Mouse (Mus musculus) bone marrow macrophage, adult 2 months (primary cell): ENCODE results near the gene Zfyve21. TPM values are rescaled to one million over a fixed set of nuclear protein-coding genes. Genes with fewer than 3 reads are reported as not detected.

Experiments
- H3K27ac ChIP-seq: 2 replicates; pipeline ENCODE4 v1.5.1; 2012; ENCODE audit warnings: low read depth, low read length; ENCODE audit not compliant: insufficient read depth
- H3K4me1 ChIP-seq: 2 replicates; pipeline ENCODE4 v1.6.1; 2012; ENCODE audit warnings: low read length; ENCODE audit not compliant: control insufficient read depth, insufficient read depth
- H3K4me3 ChIP-seq: 2 replicates; pipeline ENCODE4 v1.5.1; 2012; ENCODE audit warnings: mild to moderate bottlenecking, low read length, moderate library complexity; ENCODE audit not compliant: insufficient read depth
- CTCF ChIP-seq: IDR thresholded peaks from 2 replicates; pipeline ENCODE4 v1.5.1; 2012; ENCODE audit warnings: low read depth, mild to moderate bottlenecking, low read length, moderate library complexity
- POLR2A ChIP-seq: IDR thresholded peaks from 2 replicates; pipeline ENCODE4 v1.6.1; 2012; ENCODE audit warnings: mild to moderate bottlenecking, low read depth, low read length, borderline replicate concordance
- polyA plus RNA-seq: library from polyadenylated mRNA; stranded (reverse); fragments of >200 nt; gene quantifications from 2 replicates; pipeline ENCODE4 v1.2.4, GENCODE M21; 2012; ENCODE audit not compliant: missing spikeins, insufficient read depth, insufficient read length

Zfyve21 gene
- polyA plus RNA-seq, 1 experiment: 13.7 TPM

DNA sequence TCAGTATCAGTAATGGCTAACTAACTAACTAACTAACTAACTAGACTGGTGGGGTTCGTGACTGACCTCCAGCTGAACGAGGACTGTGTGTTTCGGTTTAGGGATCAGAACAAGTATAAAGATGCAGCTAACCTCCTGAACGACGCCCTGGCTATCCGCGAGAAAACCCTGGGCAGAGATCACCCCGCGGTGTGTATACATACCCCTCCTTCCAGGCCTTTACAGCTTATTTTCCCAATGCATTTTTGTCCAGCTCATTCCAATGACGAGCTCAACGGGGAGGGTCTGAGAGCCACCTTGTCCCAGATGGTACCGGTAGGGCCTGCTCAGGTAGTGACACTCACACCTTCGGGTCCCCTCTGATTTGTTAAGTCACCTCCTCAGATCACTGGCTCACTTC is 36.1 kb upstream of the Zfyve21 start:
- H3K4me3 ChIP-seq: no peak overlapping the region
- no peak overlapping the region for H3K27ac ChIP-seq
- TF ChIP-seq POLR2A: no peak
- TF ChIP-seq CTCF: no peak
- H3K4me1 ChIP-seq: no peaks in the 10 kb centered on the region

DNA sequence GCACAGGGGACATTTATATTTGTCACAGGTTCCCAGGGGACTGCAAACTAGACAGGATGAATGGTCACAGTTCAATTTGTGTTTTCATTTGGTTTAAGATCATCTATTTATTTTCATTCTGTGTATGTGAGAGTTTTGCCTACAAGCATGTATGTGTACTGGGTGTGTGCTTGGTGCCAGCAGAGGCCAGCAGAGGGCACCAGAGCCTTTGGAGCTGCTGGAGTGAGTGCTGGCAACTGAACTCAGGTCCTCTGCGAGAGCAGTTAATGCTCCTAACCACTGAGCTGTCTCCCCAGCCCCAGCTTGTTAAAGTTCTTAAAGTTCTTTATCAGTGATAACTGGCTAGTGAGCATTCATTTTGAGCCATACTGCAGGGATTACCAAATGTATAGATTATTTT is 34.4 kb upstream of the Zfyve21 start:
- no peak overlapping the region for H3K27ac ChIP-seq
- H3K4me1 ChIP-seq: no peaks in the 10 kb centered on the region
- H3K4me3 ChIP-seq: no peak overlapping the region
- 0 out of 2 replicates have a peak, but pooled peaks have one; percentile 7 for TF ChIP-seq CTCF
- no peak for TF ChIP-seq POLR2A

DNA sequence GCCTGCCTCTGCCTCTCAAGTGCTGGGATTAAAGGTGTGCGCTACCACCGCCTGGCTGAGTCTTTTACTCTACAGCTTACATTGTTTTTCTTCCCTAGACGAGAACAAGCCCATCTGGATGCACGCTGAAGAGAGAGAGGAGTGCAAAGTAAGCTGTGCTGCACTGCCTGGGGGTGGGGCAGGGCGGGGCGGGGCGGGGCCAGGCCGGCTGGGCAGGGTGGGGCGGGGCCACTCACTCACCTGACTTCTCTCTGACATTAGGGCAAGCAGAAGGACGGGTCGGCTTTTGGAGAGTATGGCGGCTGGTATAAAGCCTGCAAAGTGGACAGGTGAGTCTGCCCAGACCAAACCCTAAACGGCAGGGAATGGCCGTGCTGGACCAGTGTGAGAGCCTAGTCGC is 28.8 kb upstream of the Zfyve21 start:
- H3K27ac ChIP-seq: no peak overlapping the region
- H3K4me1 ChIP-seq: no peaks in the 10 kb centered on the region
- no peak overlapping the region for H3K4me3 ChIP-seq
- TF ChIP-seq CTCF (no peak), POLR2A (no peak)

DNA sequence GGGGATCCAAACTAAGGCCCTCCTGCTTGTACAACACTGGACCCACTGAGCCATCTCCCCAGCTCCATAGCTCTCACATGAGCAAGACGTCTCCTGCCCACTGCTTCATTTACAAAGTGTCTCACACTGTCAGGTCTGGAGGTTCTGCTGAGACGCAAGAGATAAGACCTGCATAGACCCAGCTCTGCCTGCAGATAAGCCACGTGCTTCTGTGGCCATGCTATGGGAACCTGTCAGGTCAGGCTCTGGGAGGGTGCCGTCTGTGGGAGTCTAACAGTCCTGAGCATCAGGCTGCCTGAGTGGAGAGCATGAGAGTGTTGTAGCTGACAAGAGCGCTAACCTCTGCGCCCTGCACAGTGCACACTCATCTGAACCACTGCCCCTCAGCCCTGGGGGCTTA is 27.0 kb upstream of the Zfyve21 start:
- H3K27ac ChIP-seq: no peak overlapping the region
- no peak overlapping the region for H3K4me3 ChIP-seq
- no peak for TF ChIP-seq POLR2A
- no peak for TF ChIP-seq CTCF
- H3K4me1 ChIP-seq: no peaks in the 10 kb centered on the region

DNA sequence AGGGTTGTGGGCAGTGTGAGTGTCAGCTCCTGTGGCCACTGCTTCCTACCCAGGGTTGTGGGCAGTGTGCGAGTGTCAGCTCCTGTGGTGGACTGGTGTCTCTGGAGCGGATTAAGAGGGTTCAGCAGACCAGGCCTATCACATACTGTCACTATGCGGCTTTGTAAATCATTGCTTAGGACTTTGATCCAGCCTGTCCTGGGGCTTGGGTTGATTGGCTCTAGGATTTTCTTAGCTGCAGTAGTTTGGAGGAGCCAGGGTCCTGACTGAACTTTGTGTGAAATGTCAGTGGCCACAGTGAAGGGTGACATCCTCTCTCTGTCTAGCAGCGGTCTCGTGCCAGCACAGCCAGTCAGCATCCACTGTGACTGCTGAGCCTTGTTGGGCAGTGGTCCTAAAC is 23.9 kb upstream of the Zfyve21 start:
- H3K4me1 ChIP-seq: no peaks in the 10 kb centered on the region
- no peak overlapping the region for H3K4me3 ChIP-seq
- H3K27ac ChIP-seq: no peak overlapping the region
- TF ChIP-seq CTCF (no peak), POLR2A (no peak)

DNA sequence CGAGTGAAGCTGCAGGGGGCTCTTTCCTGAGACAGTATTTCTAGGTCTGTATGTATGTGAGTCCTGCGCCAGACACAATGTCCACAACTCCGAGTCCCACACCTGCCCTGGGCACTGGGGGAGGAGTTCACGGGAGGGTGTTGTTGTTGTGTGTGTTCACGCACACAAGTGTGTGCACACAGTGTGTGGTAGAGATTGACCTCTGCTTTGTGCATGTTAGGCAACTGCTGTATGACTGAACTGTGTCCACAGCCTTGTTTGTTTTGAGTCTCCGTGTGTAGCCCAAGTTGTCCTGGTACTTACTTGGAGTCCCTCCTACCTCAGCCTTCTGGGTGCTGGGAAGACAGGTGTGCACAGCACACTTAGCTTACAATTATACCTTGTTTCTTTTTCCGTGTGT is 23.3 kb upstream of the Zfyve21 start:
- Histone ChIP-seq H3K4me3 (no peak overlapping the region), H3K27ac (no peak overlapping the region), H3K4me1 (no peaks in the 10 kb centered on the region)
- TF ChIP-seq POLR2A (no peak), CTCF (no peak)

DNA sequence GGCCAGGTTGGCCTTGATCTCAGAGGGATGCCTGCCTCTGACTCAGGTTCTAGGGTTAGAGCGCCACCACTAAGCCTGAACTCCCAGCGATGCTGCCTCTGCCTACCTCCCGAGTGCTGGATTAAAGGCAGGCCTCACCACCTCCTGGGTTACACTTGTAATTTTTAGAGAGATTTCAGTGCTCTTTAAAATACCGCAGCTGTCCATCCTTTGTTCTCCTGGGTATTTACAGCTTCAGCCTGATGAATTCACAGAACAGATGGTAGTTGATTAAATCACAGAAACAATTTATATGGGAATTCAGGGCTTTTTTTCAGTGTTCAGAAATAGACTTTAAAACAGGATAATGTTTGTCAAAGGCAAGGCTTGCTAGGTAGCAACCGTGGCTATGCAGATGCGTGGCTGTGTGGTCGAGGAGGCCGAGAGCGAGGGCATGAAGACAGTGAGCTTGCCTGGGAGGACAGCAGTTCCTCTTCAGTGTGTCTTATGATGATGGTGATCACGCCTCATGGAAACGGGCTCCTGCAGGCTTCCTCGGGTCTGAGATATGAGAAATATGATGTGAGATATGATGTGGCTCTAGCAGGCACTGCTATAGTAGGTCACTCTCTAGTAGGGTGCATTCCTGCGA is 22.4 kb upstream of the Zfyve21 start:
- Histone ChIP-seq H3K27ac (no peak overlapping the region), H3K4me1 (no peaks in the 10 kb centered on the region), H3K4me3 (no peak overlapping the region)
- TF ChIP-seq POLR2A: no peak
- TF ChIP-seq CTCF: no peak

DNA sequence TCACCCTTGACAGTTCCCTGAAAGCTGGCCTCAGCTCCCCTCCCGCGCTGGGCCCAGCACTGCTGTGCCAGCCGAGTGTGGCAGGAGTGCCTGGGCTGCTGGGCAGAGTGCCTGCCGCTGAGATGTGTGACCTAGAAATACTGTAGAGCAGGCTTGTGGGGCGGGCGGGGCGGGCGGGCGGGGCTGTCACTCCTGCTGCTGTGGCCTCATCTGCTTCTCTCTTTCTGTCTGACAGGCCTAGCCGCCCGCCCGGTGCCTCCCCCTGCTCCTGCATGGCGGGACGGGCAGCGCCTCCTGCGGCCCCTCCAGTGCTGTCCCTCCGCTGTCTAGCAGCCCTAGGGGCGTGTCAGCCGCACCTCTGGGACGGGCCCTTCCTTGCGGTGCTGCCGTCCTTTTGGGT is 19.9 kb upstream of the Zfyve21 start:
- no peak overlapping the region for H3K27ac ChIP-seq
- no peak overlapping the region for H3K4me3 ChIP-seq
- no peak for TF ChIP-seq CTCF
- no peak for TF ChIP-seq POLR2A
- no peaks in the 10 kb centered on the region for H3K4me1 ChIP-seq

DNA sequence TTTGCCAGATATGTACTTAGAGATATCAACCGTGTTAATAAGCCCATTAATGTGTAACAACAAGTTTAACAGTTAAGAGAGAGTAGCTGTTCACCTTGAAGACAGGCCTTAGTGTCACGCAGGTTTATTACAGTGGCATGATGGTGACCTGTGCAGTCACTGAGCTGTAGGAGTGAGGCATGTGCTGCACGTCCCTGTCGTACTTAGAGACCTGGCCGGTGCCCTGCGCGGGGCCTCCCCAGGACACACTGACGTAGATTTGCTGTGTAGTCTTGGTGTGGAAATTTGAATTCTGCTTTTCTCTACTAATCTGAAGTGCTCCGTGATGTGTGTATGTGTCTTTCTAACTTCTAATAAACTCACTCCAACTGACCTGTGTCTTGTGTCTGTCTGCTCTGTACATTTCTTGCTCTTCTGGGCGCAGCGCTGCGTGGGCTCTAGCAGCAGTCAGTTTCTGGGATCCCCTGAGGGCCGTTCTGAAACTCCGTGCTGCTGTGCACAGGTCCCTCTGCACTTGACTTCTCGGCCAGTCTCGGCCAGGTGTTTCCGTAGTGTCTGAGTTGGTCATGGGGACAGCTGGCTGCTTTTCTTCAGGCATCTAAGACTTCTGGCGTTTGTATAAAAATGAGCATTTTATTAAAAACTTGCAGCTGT is 19.3 kb upstream of the Zfyve21 start:
- TF ChIP-seq CTCF: no peak
- TF ChIP-seq POLR2A: no peak
- H3K27ac ChIP-seq: no peak overlapping the region
- H3K4me1 ChIP-seq: no peaks in the 10 kb centered on the region
- H3K4me3 ChIP-seq: no peak overlapping the region

DNA sequence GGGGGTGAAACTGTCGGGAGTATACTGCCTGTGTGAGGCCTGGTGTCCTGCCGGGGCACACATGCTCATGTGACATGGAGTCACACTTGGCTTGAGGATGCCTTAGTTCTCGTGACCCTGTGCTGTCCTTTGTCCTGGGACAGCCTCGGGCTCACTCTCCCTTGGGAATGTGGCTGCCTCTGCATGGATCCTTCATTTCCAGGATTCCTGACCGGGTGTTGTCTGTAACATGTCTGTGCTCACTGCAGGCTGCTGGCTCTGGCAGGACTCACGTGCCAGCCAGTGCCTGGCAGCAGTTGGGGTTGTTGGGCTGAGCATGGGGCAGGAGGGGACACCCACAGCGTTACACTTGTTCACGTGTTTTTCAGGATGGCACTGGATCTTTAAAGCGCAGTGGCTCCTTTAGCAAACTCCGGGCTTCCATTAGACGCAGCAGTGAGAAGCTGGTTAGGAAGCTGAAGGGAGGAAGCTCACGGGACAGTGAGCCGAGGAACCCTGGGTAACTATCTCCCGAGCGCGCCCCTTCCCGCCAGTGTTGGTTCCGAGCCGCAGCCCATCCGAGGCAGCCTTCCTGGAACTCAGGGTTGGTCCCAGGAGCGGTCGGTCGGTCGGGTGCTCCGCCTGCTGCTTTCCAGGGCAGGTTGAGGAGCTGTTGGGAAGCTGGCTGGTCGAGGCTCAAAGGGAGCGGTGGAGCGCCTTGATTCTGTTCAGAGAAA is 18.6 kb upstream of the Zfyve21 start:
- no peaks in the 10 kb centered on the region for H3K4me1 ChIP-seq
- H3K4me3 ChIP-seq: no peak overlapping the region
- no peak overlapping the region for H3K27ac ChIP-seq
- TF ChIP-seq POLR2A (no peak), CTCF (no peak)

DNA sequence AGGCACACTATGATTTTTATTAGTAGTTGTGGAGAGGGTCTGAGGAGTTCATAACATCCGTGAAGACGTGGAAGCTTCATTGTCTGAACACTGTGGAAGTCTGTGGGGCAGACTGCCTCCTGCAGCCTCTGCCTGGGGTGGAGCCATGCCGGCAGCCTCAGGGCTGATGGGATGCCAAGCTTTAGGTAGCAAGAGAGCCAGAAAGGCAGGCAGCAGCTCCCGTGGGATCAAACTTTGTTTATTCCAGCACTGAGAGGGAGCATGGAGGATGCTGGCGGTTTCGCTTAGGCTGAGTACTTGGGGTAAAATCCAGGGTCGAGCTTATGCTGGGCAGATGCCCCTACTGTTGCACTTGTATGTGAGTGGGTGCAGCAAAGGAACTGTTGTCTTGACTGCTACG is 16.7 kb upstream of the Zfyve21 start:
- Histone ChIP-seq H3K4me3 (no peak overlapping the region), H3K4me1 (no peaks in the 10 kb centered on the region)
- TF ChIP-seq CTCF: no peak
- no peak for TF ChIP-seq POLR2A

More for the DNA sequence above, 16.7 kb upstream of the Zfyve21 start:
- H3K27ac ChIP-seq: no peak overlapping the region
